Mouse (Mus musculus): Measurements from ENCODE around the gene Clec14a. TPM values are rescaled to one million over a fixed set of nuclear protein-coding genes. Genes with fewer than 3 reads are reported as not detected.
"Not testable (repeated sequence)": the region's sequence is repeated elsewhere in the genome, so short reads cannot be mapped to it uniquely, and the experiment has no call there.

Gene Clec14a
- polyA plus RNA-seq (2015; fragmentation: Nextera tagmentation; extraction: Ambion mirVana) = 14.5 and 16.0 TPM in 2 replicates

DNA sequence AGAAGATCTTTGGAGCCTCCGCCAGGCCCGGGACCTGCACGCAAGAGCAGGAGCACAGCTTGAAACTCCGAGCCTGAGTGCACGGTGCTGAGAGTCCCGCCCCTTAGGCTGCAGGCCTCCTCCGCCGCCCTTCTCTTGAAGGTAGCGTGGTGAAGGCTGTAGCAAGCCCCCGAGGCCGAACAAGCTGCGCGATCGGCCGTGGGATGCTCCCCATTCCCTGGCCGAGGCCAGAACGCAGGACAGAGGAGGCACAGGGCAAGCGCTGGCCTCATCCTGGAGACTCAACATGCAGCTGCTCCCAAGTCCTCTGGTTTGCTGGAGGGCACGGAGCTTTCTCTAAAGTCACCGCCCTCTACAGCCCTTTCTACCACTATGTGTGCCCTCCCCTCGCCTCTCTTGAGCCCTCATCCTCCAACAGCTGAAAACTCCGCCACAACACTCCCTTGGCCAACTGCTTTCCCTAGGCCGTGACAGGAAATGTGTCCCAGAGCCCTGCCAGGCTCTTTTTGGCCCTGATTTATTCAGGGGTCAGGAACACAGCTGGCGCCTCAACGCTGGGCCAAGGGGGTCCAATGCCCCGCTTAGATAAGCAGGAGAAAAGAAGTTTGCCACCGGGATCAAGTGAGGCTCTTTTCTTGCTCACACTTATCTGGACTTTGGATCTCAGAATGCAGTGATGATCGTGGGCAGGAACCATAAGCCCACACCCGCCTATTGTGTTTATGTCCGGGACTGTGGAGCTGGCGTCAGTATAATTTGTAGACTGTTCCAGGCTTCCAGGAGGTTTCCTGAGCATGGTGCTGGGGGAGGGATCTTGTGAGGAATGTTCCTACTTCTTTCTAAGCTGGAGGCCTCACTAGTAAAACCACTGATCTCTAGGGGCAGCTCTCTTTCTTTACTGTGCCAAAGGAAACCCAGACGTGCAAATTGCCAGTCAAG is at the start of gene Clec14a:
Gene Clec14a (minus strand): TSS at position 728 of the 939 bp plus-strand sequence.
- H3K4me3 ChIP-seq = peak within 1 kb of the TSS; percentile 64
- peak within 1 kb of the TSS; percentile 93 for H3K27ac ChIP-seq (replicated peaks)
- peaks cover 10% of the 10 kb centered on the region; the same call in 1 of the 2 replicates for H3K4me1 ChIP-seq
- WGBS = 8% methylated on average over 32 of the region's 32 CpGs
- no peaks in the 10 kb centered on the region for H3K9me3 ChIP-seq
- no peaks in the 10 kb centered on the region for H3K36me3 ChIP-seq
- H3K27me3 ChIP-seq (replicated peaks) = peaks cover 3% of the 10 kb centered on the region; the same call in 1 of the 2 replicates
- ATAC-seq (ENCODE audit: extremely low read depth, insufficient number of reproducible peaks, low FRiP score, low TSS enrichment) = peak; percentile 69
- H3K9ac ChIP-seq = peak within 1 kb of the TSS; percentile 85
- H3K4me2 ChIP-seq = peak within 1 kb of the TSS; percentile 92

DNA sequence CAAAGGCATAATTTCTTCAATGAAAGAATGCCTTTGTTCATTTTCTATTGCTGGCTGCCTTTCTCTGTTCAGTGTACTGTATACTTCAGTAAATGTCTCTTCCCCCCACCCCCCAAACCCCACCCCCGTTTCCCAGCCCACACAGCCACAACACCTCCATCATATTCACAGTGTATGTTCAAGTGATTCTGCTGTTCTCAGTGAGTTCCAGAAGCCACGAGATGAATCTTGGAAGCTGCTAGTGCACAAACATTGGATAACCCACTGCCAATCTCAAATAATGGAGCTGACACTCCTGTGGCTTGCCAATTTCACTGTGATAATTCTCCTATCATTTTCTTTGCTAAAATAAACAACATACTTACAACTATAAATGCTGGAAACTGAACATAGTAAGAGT is 38.7 kb upstream of the Clec14a start:
- Histone ChIP-seq H3K9ac (no peak overlapping the region), H3K4me1 (peaks cover 3% of the 10 kb centered on the region; the same call in 1 of the 2 replicates), H3K4me3 (no peak overlapping the region), H3K4me2 (no peak overlapping the region), H3K27ac (replicated peaks) (no peak overlapping the region), H3K27me3 (replicated peaks) (no peaks in the 10 kb centered on the region), H3K9me3 (no peaks in the 10 kb centered on the region), H3K36me3 (no peaks in the 10 kb centered on the region)
- ATAC-seq (ENCODE audit: extremely low read depth, insufficient number of reproducible peaks, low FRiP score, low TSS enrichment) = no peak
- 46% methylated on average over 2 of the region's 2 CpGs for WGBS

DNA sequence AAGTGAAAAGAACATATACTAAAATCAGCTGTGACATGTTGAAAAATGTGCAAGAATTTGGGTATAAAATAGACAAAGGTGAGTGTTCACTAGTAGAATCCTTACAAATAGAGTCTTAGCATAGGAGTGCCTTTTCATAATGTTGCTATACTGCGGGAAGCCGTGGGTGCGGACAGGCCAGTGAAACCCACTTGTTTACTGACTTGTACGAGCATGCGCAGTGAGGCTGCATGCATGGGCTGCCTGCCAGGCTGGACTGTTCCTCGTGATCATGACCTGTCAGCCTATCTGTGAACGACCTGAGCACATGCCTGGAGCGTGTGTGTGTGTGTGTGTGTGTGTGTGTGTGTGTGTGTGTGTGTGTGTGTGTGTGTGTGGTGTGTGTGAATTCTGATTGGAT is 37.3 kb upstream of the Clec14a start:
- H3K4me3 ChIP-seq; H3K27ac ChIP-seq (replicated peaks); H3K9me3 ChIP-seq; H3K36me3 ChIP-seq; H3K4me1 ChIP-seq; H3K4me2 ChIP-seq; ATAC-seq (ENCODE audit: extremely low read depth, insufficient number of reproducible peaks, low FRiP score, low TSS enrichment); H3K9ac ChIP-seq; H3K27me3 ChIP-seq (replicated peaks): not testable (repeated sequence)
- WGBS = 54% methylated on average over 8 of the region's 8 CpGs

DNA sequence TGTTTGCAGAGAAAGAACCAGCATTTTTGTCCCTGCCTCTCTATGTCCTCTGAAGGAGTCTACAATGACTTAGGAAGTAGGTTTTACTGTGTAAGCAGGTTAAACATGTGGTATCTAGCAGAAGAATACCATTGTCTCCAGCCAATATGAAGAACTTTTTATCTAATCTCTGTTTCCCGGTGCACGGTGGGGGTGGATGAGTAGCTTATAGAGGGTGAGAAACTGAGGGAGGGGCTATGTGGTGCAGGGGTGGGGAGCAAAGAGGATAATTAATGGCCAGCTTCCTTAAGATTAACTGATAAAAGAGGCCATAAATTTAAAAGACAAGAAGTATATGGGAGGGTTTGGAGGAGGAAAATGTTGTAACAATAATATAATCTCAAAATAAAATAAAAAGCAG is 36.5 kb upstream of the Clec14a start:
- no peaks in the 10 kb centered on the region for H3K36me3 ChIP-seq
- H3K4me2 ChIP-seq = no peak overlapping the region
- ATAC-seq (ENCODE audit: extremely low read depth, insufficient number of reproducible peaks, low FRiP score, low TSS enrichment) = no peak
- H3K4me3 ChIP-seq = no peak overlapping the region
- H3K9me3 ChIP-seq = no peaks in the 10 kb centered on the region
- peaks cover 3% of the 10 kb centered on the region; the same call in 1 of the 2 replicates for H3K4me1 ChIP-seq
- no peaks in the 10 kb centered on the region for H3K27me3 ChIP-seq (replicated peaks)
- no peak overlapping the region for H3K9ac ChIP-seq
- no peak overlapping the region for H3K27ac ChIP-seq (replicated peaks)
- 21% methylated on average over 2 of the region's 2 CpGs for WGBS

DNA sequence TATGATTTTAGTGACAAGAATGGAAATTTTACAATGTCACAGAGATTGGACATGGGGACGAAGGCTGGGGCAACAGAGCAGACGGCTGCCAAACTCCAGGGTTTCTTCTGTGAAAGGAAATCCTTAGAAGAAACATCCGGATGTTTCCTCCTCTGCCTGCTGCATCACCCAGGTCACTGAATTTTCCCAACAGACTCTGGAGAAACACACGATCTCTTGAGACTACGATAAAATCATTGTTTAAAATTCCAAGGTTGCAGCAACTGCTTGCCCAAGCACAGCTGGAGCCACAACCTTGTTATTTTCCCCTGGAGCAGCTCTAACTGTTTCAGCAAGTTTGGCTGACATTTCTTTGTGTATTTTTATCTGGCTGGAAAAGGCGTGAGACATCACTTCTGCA is 27.9 kb upstream of the Clec14a start:
- Histone ChIP-seq H3K27me3 (replicated peaks) (no peaks in the 10 kb centered on the region), H3K4me1 (no peaks in the 10 kb centered on the region), H3K27ac (replicated peaks) (0 out of 2 replicates have a peak overlapping the region, but pooled peaks have one; percentile 2), H3K4me3 (no peak overlapping the region), H3K4me2 (no peak overlapping the region), H3K36me3 (no peaks in the 10 kb centered on the region), H3K9ac (no peak overlapping the region), H3K9me3 (no peaks in the 10 kb centered on the region)
- WGBS = 48% methylated on average over 6 of the region's 6 CpGs
- no peak for ATAC-seq (ENCODE audit: extremely low read depth, insufficient number of reproducible peaks, low FRiP score, low TSS enrichment)

DNA sequence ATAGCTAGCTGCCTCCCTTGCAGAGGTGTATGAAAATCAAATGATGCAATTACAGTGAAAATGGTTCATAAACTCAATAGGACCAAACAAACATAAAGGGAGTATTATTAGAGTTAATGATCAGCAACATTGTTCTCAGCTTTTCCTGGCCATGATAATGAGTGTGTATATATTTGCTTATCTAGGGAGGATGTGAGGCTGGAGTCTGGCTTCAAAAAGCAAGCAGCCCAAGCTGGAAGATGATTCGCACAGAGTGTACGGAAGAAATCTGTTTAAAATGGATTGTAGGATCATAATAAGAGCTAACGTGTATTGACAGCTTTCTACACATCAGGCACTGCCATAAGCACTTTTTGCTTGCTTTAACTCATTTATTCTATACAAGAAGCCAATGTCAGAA is 16.8 kb upstream of the Clec14a start:
- Histone ChIP-seq H3K4me2 (no peak overlapping the region), H3K9me3 (no peaks in the 10 kb centered on the region), H3K4me1 (no peaks in the 10 kb centered on the region; the same call in 1 of the 2 replicates), H3K27ac (replicated peaks) (no peak overlapping the region), H3K36me3 (no peaks in the 10 kb centered on the region), H3K4me3 (no peak overlapping the region), H3K9ac (no peak overlapping the region), H3K27me3 (replicated peaks) (no peaks in the 10 kb centered on the region)
- 52% methylated on average over 3 of the region's 3 CpGs for WGBS
- no peak for ATAC-seq (ENCODE audit: extremely low read depth, insufficient number of reproducible peaks, low FRiP score, low TSS enrichment)

DNA sequence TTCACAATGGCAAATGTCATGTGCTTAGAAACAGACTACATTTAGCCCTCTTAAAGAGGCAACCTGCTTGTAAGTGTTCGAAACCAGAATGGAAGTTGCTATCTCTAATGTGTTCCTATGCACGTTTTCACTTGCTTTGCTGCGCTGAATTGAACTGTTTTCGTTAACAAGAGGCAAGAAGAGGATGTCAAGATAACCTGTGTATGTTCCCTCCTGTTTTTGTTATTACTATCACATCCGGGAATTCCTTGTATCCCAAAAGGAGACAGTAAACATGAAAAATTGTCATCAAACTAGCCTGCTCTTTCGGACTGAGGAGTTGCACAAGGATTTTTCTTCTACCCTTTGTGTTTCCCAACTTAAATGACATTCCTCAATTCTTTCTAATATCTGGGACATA is 1.4 kb upstream of the Clec14a start:
- H3K9ac ChIP-seq = no peak overlapping the region
- no peaks in the 10 kb centered on the region for H3K9me3 ChIP-seq
- H3K4me1 ChIP-seq = peaks cover 10% of the 10 kb centered on the region; the same call in 1 of the 2 replicates
- no peaks in the 10 kb centered on the region for H3K36me3 ChIP-seq
- H3K27me3 ChIP-seq (replicated peaks) = peaks cover 3% of the 10 kb centered on the region; the same call in 1 of the 2 replicates
- H3K4me3 ChIP-seq = no peak overlapping the region
- H3K4me2 ChIP-seq = no peak overlapping the region
- no peak for ATAC-seq (ENCODE audit: extremely low read depth, insufficient number of reproducible peaks, low FRiP score, low TSS enrichment)
- H3K27ac ChIP-seq (replicated peaks) = 0 out of 2 replicates have a peak overlapping the region, but pooled peaks have one; percentile 93
- 58% methylated on average over 6 of the region's 6 CpGs for WGBS

DNA sequence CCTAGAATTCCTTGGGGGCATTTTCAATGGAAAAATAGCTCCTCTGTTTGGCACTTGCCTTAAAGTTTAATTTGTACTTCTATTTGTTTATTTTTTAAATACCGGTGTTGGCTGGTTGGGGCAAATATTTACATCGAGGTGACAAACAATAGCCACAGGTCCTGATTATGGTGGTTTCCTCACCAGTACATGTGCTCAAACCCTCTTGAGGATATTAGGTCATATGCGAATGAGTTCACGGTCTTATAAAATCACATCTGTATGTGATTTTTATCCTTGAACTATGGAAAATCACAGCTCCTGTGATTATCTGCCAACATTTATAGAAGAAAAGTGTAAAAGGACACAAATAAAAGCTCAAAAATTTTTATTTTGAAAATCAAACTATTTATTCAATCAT is 415 bp upstream of the Clec14a start:
- no peaks in the 10 kb centered on the region for H3K36me3 ChIP-seq
- 67% methylated on average over 4 of the region's 4 CpGs for WGBS

DNA sequence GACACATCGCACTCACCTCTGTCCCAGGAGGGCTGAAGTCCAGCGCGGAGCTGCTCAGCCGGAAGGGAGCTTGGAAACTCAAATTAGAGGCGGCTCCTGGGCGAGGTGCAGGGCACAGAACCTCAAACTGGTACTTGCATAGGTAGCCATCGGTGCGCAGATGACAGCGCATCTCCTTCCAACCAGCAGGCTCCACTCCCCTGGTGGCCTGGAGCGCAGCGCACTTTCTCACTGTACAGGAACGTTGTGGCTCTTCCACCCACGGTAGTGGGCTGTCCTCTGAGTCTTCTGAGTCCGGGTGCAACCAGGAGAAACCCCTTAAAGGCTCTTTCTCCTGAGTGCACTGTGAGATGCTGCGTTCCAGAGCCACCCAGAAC is 916 bp downstream of the Clec14a start:
- no peak for ATAC-seq (ENCODE audit: extremely low read depth, insufficient number of reproducible peaks, low FRiP score, low TSS enrichment)
- Histone ChIP-seq H3K36me3 (no peaks in the 10 kb centered on the region), H3K9ac (peak overlapping the region; percentile 85), H3K4me3 (peak overlapping the region; percentile 64), H3K4me1 (peaks cover 10% of the 10 kb centered on the region; the same call in 1 of the 2 replicates), H3K4me2 (peak overlapping the region; percentile 92), H3K27me3 (replicated peaks) (peaks cover 3% of the 10 kb centered on the region; the same call in 1 of the 2 replicates), H3K27ac (replicated peaks) (peak overlapping the region; percentile 93), H3K9me3 (no peaks in the 10 kb centered on the region)
- WGBS = 3% methylated on average over 15 of the region's 15 CpGs

More for the DNA sequence above, 415 bp upstream of the Clec14a start:
- Histone ChIP-seq H3K4me1 (peaks cover 10% of the 10 kb centered on the region; the same call in 1 of the 2 replicates), H3K9ac (no peak overlapping the region), H3K4me2 (peak overlapping the region; percentile 92), H3K27me3 (replicated peaks) (peaks cover 3% of the 10 kb centered on the region; the same call in 1 of the 2 replicates), H3K9me3 (no peaks in the 10 kb centered on the region), H3K27ac (replicated peaks) (peak overlapping the region; percentile 93), H3K4me3 (no peak overlapping the region)
- no peak for ATAC-seq (ENCODE audit: extremely low read depth, insufficient number of reproducible peaks, low FRiP score, low TSS enrichment)

DNA sequence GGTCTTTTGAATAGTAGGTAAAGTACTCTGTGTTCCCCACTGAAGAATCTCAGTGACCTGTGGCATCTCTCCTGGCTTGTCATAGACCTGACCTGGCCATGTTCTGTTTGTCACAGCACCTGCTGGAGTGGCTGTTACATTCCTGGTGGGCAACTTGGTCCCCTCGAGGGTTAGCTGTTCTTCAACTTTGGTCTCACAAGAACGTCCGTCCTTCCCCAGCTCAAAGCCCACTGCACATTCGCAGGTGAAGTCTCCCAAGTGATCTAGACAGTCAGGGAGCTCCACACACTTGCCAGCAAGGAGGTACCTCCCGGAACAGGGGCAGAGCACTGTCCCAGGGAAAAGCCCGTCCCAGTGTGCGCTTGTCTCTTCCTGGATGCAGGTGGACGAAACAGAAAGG is 1.3 kb downstream of the Clec14a start:
- Histone ChIP-seq H3K27ac (replicated peaks) (peak overlapping the region; percentile 93), H3K9me3 (no peaks in the 10 kb centered on the region), H3K27me3 (replicated peaks) (peaks cover 3% of the 10 kb centered on the region; the same call in 1 of the 2 replicates), H3K4me2 (peak overlapping the region; percentile 92), H3K4me1 (peaks cover 10% of the 10 kb centered on the region; the same call in 1 of the 2 replicates), H3K4me3 (peak overlapping the region; percentile 64), H3K36me3 (no peaks in the 10 kb centered on the region), H3K9ac (peak overlapping the region; percentile 85)
- ATAC-seq (ENCODE audit: extremely low read depth, insufficient number of reproducible peaks, low FRiP score, low TSS enrichment) = no peak
- 26% methylated on average over 8 of the region's 8 CpGs for WGBS

DNA sequence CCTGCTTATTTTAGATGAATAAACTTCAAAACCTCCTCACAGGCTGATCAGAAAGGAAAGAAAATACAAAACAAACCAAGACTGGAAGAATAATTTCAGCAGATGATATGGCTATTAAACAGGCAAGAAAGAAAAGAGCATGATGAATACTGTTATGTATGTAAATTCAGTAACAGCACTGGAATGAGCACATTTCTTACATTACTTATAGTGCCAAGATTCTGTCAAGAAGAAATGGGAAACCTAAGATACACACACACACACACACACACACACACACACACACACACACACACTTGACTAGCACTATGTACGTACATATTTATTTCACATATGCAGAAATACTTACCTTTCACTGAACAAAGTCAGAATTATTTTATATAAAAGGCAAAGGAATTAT is 17.2 kb downstream of the Clec14a start:
- WGBS = 72% methylated on average over 1 of the region's 1 CpGs
- Histone ChIP-seq H3K4me3 (no peak overlapping the region), H3K36me3 (no peaks in the 10 kb centered on the region), H3K27me3 (replicated peaks) (no peaks in the 10 kb centered on the region), H3K4me1 (no peaks in the 10 kb centered on the region), H3K4me2 (no peak overlapping the region), H3K9me3 (no peaks in the 10 kb centered on the region), H3K27ac (replicated peaks) (no peak overlapping the region), H3K9ac (no peak overlapping the region)
- ATAC-seq (ENCODE audit: extremely low read depth, insufficient number of reproducible peaks, low FRiP score, low TSS enrichment) = no peak

Data from heart, embryonic 13.5 days (tissue).